Comparison of ENCODE assay signal across 24 mouse cellular contexts in genomic region chr16:84677292-84677691, GRCm38 (mm10).
"Had no signal": no experiment of that assay in that cellular context is flagged by ENCODE, and none has a peak within 500 bp of the region (broad histone marks: within the 10 kb centered on the region; RNA-seq: fewer than 3 reads in every experiment).

No protein-coding gene starts in this region.

- DNase-seq: gastrocnemius, postnatal 14 days; gastrocnemius, postnatal 36 days; heart, adult 11 months; heart, adult 2 months; heart, postnatal 14 days; heart, postnatal 36 days; kidney, adult 11 months; kidney, adult 2 months; kidney, adult 9 months; kidney, postnatal 14 days; kidney, postnatal 36 days; layer of hippocampus, adult 9-11 months; layer of hippocampus, postnatal 36 days; left cerebral cortex, postnatal 4 days had no signal

- ATAC-seq: hindbrain, postnatal 0 days; intestine, embryonic 16.5 days; liver, embryonic 12.5 days had no signal

- H3K27me3 ChIP-seq: heart, embryonic 13.5 days; heart, embryonic 15.5 days; hindbrain, embryonic 13.5 days; hindbrain, embryonic 15.5 days; kidney, embryonic 15.5 days; limb, embryonic 13.5 days; limb, embryonic 15.5 days; liver, embryonic 12.5 days had no signal
